Mouse (Mus musculus) midbrain, postnatal 0 days (tissue): ENCODE data around the gene Tm7sf2. TPM values are rescaled to one million over a fixed set of nuclear protein-coding genes. Genes with fewer than 3 reads are reported as not detected.

ENCODE experiments used
- ATAC-seq: fragments of 200-750 bp; cut with Nextera tagmentation; 2 replicates; pipeline ENCODE4 v1.8.0; 2017; ENCODE audit warnings: moderate number of reproducible peaks, mild to moderate bottlenecking, moderate TSS enrichment, moderate library complexity; ENCODE audit not compliant: low FRiP score
- DNase-seq: peaks from one replicate; pipeline ENCODE4 v3.0.0-alpha.2; 2015; ENCODE audit warnings: low spot score
- H3K27ac ChIP-seq: fragments of 300-500 bp; sonication (generic); 2 replicates; pipeline ENCODE4 v1.5.1; 2014; ENCODE audit warnings: low read depth, mild to moderate bottlenecking, low read length, mixed read lengths
- H3K27me3 ChIP-seq: fragments of 300-500 bp; sonication (generic); 2 replicates; pipeline ENCODE4 v1.6.1; 2014; ENCODE audit warnings: low read length, control low read depth, mixed read lengths; ENCODE audit not compliant: insufficient read depth
- H3K36me3 ChIP-seq: fragments of 300-500 bp; sonication (generic); 2 replicates; pipeline ENCODE4 v1.6.1; 2014; ENCODE audit warnings: low read length, control low read depth, mixed read lengths; ENCODE audit not compliant: insufficient read depth
- H3K4me1 ChIP-seq: fragments of 300-500 bp; sonication (generic); 2 replicates; pipeline ENCODE4 v1.6.1; 2014; ENCODE audit warnings: mild to moderate bottlenecking, control low read depth, antibody characterized with exemption, low read length, mixed read lengths; ENCODE audit not compliant: insufficient read depth
- H3K4me2 ChIP-seq: fragments of 300-500 bp; sonication (generic); 2 replicates; pipeline ENCODE4 v1.6.1; 2014; ENCODE audit warnings: low read depth, mild to moderate bottlenecking, low read length, mixed read lengths; ENCODE audit not compliant: poor library complexity, severe bottlenecking
- H3K4me3 ChIP-seq: fragments of 300-500 bp; sonication (generic); 2 replicates; pipeline ENCODE4 v1.5.1; 2014; ENCODE audit warnings: low read depth, mild to moderate bottlenecking, low read length, moderate library complexity
- H3K9ac ChIP-seq: fragments of 300-500 bp; sonication (generic); replicated peaks from 2 replicates; pipeline ENCODE4 v1.6.1; 2014; ENCODE audit warnings: mild to moderate bottlenecking, low read length, moderate library complexity, mixed read lengths; ENCODE audit not compliant: poor library complexity, severe bottlenecking
- H3K9me3 ChIP-seq: fragments of 300-500 bp; sonication (generic); 2 replicates; pipeline ENCODE4 v1.6.1; 2016; ENCODE audit warnings: low read length, control low read depth
- CTCF ChIP-seq: IDR thresholded peaks from 2 replicates; pipeline ENCODE4 v1.5.1; 2016; ENCODE audit warnings: antibody characterized with exemption, mild to moderate bottlenecking
- WGBS: fragments of 180-500 bp; shearing (Covaris S2); extraction: QIAGEN DNeasy Blood & Tissue Kit; methylation state at CpG from one replicate; pipeline ENCODE4 v1.1.7; 2014; 5-methylcytosine and 5-hydroxymethylcytosine counted together
- polyA plus RNA-seq: library from polyadenylated mRNA; unstranded; fragments of >200 nt; fragmentation: Nextera tagmentation; extraction: Ambion mirVana; gene quantifications from 2 replicates; pipeline ENCODE4 v1.2.1, GENCODE M21; 2015
- total RNA-seq: library from RNA; depleted of rRNA; stranded (reverse); fragments of >200 nt; gene quantifications from 2 replicates; pipeline ENCODE4 v1.2.3, GENCODE M21; 2014

The Tm7sf2 gene
- total and polyA plus RNA-seq, 2 experiments from 2014 or later = 50.2 to 79.5 TPM

- H3K27ac ChIP-seq = no peak overlapping the region
- H3K36me3 ChIP-seq = peaks cover 30% of the 10 kb centered on the region
- H3K4me3 ChIP-seq = no peak overlapping the region
- H3K4me2 ChIP-seq = no peak overlapping the region
- ATAC-seq (no peak), DNase-seq (no peak)
- no peak for TF ChIP-seq CTCF
- peaks cover 7% of the 10 kb centered on the region for H3K4me1 ChIP-seq
- 93% methylated on average over 5 of the region's 5 CpGs for WGBS
- H3K9ac ChIP-seq = no peak overlapping the region
- no peaks in the 10 kb centered on the region for H3K27me3 ChIP-seq
- H3K9me3 ChIP-seq = no peaks in the 10 kb centered on the region
Observed at GRCm38 (mm10) chr19:6073889-6074288, 5.7 kb upstream of the Tm7sf2 start.

- TF ChIP-seq CTCF = no peak
- H3K4me1 ChIP-seq = peaks cover 7% of the 10 kb centered on the region
- no peak overlapping the region for H3K27ac ChIP-seq
- no peak overlapping the region for H3K4me2 ChIP-seq
- H3K27me3 ChIP-seq = no peaks in the 10 kb centered on the region
- ATAC-seq = no peak
- 94% methylated on average over 19 of the region's 19 CpGs for WGBS
- H3K9ac ChIP-seq = no peak overlapping the region
- peaks cover 32% of the 10 kb centered on the region for H3K36me3 ChIP-seq
- no peaks in the 10 kb centered on the region for H3K9me3 ChIP-seq
- DNase-seq = no peak
- H3K4me3 ChIP-seq = no peak overlapping the region
Observed at GRCm38 (mm10) chr19:6071261-6071660, 3.1 kb upstream of the Tm7sf2 start.

GRCm38 (mm10) chr19:6070571-6071250 lies 2.5 kb upstream of the Tm7sf2 start:
- H3K27ac ChIP-seq = no peak overlapping the region
- no peak for ATAC-seq
- no peak for TF ChIP-seq CTCF
- H3K36me3 ChIP-seq = peaks cover 32% of the 10 kb centered on the region
- WGBS = 93% methylated on average over 31 of the region's 31 CpGs
- H3K27me3 ChIP-seq = no peaks in the 10 kb centered on the region
- no peak for DNase-seq
- no peak overlapping the region for H3K4me3 ChIP-seq
- H3K4me2 ChIP-seq = no peak overlapping the region
- no peak overlapping the region for H3K9ac ChIP-seq
- peaks cover 6% of the 10 kb centered on the region for H3K4me1 ChIP-seq
- no peaks in the 10 kb centered on the region for H3K9me3 ChIP-seq

GRCm38 (mm10) chr19:6069851-6070250 lies 1.7 kb upstream of the Tm7sf2 start:
- Histone ChIP-seq H3K4me2 (no peak overlapping the region), H3K4me1 (peaks cover 6% of the 10 kb centered on the region), H3K27me3 (no peaks in the 10 kb centered on the region), H3K4me3 (no peak overlapping the region), H3K27ac (no peak overlapping the region), H3K9ac (no peak overlapping the region), H3K9me3 (no peaks in the 10 kb centered on the region), H3K36me3 (peaks cover 32% of the 10 kb centered on the region)
- ATAC-seq = no peak
- WGBS = 91% methylated on average over 10 of the region's 10 CpGs
- TF ChIP-seq CTCF = no peak
- DNase-seq = no peak

- H3K9me3 ChIP-seq = no peaks in the 10 kb centered on the region
- ATAC-seq (no peak), DNase-seq (no peak)
- no peak overlapping the region for H3K4me2 ChIP-seq
- no peak overlapping the region for H3K4me3 ChIP-seq
- peaks cover 31% of the 10 kb centered on the region for H3K36me3 ChIP-seq
- no peak for TF ChIP-seq CTCF
- H3K4me1 ChIP-seq = peaks cover 6% of the 10 kb centered on the region
- 76% methylated on average over 4 of the region's 4 CpGs for WGBS
- H3K9ac ChIP-seq = no peak overlapping the region
- H3K27ac ChIP-seq = 0 out of 2 replicates have a peak overlapping the region, but pooled peaks have one; percentile 3
- H3K27me3 ChIP-seq = no peaks in the 10 kb centered on the region
Observed at GRCm38 (mm10) chr19:6068951-6069350, 778 bp upstream of the Tm7sf2 start.

GRCm38 (mm10) chr19:6067011-6067723 lies 1.0 kb downstream of the Tm7sf2 start:
- peak; percentile 89 for DNase-seq

More at GRCm38 (mm10) chr19:6067011-6067723, 1.0 kb downstream of the Tm7sf2 start:
- Histone ChIP-seq H3K4me1 (peaks cover 11% of the 10 kb centered on the region), H3K9ac (peak overlapping the region; percentile 65), H3K36me3 (peaks cover 27% of the 10 kb centered on the region), H3K4me2 (peak overlapping the region; percentile 77), H3K4me3 (peak overlapping the region; percentile 48), H3K27me3 (no peaks in the 10 kb centered on the region), H3K27ac (peak overlapping the region; percentile 85), H3K9me3 (no peaks in the 10 kb centered on the region)
- peak; percentile 93 for TF ChIP-seq CTCF
- ATAC-seq = peak; percentile 68
- WGBS = under 1% methylated on average over 30 of the region's 30 CpGs
